Mouse (Mus musculus) CD4-positive, CD25-positive, alpha-beta regulatory T cell, adult 2 months (primary cell): ENCODE results near the gene Naa15.
A peak's percentile ranks its signal among the peaks of the same experiment; 100 is the strongest.
"Not testable (repeated sequence)": the region's sequence is repeated elsewhere in the genome, so short reads cannot be mapped to it uniquely, and the experiment has no call there.

Experiments
- DNase-seq: peaks from one replicate; pipeline ENCODE4 v3.0.0-alpha.2; 2012; ENCODE audit warnings: low read depth, low spot score

Naa15 gene

DNA sequence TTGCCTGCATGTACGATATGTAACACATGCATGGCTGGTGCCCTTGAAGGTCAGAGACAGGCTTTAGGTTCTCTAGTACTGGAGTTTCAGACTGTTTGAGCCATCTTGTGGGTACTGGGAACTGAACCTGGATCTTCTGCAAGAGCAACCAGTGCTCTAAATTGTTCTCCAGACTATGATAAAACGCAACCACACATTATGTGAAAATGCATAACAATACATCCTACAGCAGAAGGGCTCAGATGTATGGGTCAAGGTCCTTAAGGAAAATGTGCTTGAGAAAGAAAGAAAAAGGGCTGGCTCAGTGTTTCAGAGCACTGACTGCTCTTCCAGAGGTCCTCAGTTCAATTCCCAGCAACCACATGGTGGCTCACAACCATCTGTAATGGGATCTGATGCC is 21.3 kb upstream of the Naa15 start:
- no peak for DNase-seq

DNA sequence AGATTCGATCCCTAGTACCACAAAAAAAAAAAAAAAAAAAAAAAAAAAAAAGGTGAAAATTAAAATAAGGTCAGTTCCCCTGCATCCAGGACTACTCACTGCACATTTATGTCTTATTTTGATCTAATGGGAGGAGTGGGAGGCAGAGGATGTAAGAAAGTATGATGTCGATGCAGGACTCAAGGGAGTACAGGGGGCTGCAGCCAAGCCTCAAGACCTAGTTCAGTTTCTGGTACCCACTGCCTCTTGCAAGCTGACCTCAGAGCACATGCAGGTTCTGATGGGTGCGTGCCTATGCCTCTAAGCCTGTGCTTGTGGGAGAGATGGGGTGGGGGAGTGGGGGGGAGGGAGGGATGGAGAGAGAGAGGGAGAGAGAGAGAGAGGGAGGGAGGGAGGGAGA is 20.1 kb upstream of the Naa15 start:
- DNase-seq: no peak

DNA sequence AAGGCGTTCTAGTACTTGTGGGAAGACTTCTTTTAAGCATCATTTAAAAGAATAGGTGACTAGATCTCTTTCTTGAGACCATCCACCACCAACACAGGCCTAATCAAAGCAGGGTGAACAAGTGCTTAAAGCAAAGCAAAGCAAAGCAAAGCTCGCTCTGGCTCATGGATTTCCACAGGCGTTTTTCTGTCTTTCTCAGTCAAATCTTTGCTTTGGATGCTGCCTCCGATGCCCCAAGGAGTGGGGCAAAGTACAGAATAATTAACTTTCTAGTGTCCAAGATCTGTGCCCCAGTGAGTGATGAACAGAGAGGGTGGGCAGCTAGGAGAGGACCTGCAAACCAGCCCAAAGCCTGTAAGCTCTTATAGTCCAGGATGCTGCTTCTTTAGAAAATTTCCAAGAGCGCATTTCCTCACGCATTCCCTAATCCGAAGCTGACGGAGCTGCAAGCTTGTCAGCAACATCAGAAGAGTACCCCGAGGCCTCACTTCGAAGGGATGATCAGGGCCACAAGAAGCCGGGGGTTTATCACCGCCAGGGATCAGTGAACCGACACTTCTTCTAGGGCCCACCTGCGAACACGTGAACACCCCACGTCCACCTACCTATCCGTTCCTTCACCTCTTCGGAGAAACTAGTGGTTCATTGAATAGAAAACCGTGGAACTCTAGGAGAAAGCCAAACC is 19.3 kb upstream of the Naa15 start:
- DNase-seq: no peak

DNA sequence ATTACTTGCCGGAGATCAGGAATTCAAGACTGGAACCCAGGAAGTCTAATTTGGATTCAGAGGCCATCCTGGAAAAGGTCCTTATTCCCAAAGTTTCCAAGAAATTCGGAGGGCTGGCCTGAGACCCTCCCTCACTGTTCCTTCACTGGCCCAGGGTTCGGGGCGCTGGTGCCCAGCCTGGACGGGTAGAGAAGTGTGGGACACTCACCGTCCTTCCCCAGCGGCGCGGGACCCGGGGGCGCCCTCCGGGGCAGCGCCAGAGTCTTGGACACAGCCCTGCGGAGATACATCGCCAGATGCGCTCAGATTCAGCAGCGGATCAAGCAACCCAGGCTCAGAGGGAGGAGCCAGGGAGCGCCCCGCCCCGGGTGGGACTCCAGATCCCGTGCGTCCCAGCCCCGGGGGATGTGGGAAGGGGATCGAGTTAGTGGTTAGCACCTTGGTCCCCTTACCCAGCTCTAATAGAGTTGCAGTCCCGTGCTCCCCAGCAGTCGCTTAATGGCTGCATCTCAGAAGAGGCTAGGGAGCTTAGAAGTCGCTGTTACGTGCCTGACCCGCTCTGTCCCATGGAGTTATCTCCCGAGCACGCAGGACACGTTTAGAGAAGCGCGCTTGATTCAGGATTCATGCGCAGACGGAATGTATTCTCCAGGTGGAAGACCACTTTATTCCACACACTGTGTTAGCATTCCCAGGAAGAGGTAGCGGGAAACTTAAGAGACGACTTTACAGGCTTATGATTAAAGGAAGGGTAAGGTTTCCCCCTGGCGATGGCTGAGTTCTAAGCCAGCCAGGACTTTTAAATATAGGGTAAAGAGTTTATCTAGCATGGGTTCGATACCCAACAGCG is 18.5 kb upstream of the Naa15 start, which contains the start of gene Mgarp:
Mgarp (minus strand) TSS at position 520 of the 850 bp plus-strand sequence.
- peak; percentile 77 for DNase-seq

DNA sequence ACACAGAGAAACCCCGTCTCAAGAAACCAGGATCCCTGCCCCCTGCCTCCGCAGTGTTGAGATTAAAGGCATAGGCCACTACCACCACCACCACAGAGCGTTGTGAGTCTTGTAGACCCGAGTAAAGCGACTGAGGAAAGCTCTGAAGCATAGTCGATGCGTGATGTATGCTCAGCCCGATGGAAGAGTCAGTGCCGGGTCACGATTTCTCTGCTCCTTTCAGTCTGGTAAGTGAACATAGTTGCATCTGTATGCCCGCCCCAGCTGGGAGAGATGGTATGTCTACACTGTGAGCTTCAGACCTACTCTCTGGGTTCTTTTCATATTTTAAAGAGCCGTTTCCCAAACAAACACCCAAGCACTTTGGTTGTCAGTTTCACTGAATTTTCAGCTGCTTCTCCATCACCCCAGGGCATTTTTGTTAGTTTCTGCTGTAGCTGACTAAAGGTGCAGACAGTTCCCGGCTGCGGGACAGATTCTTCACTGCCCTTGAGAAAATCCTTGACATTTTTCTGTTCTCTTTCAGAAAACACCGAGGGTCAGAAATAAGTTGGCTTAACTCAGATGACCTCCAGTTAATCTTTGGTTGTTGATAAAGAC is 17.1 kb upstream of the Naa15 start:
- no peak for DNase-seq

DNA sequence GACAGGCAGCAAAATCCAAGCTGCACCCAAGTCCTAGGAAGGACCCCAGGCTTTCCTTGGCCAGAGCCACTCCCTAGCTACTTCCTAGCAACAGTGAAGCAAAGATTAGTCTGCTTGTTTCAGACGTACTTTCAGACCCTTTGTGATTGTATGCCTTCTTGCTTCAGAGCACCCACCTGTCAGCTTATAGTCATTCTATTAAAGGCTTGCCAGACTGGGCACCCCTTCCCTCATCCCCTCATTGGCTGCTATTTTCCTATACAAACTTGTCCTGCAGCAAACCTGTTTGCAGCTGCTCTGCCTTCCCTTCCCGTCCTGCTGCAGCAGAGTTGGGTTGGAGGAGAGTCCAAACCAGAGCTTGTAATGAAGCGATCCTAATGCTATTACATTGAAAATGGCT is 16.3 kb upstream of the Naa15 start:
- no peak for DNase-seq

DNA sequence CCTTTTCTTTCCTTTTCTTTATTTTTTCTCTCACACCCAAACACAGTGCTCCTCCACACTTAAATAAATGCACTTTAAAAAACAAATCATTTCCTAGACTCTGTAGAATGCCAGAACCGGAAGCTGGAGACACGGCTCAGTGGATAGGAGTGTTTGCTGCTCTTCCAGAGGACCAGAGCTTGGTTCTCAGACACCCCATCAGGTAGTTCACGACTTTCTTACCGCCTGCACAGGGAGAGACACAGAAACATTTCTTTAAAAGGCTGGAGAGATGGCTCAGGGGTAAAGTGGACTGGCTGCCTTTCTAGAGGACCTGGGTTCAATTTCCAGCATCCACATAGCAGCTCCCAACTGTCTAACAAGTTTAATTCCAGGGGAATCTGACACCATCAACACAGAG is 15.4 kb upstream of the Naa15 start:
- DNase-seq: no peak

DNA sequence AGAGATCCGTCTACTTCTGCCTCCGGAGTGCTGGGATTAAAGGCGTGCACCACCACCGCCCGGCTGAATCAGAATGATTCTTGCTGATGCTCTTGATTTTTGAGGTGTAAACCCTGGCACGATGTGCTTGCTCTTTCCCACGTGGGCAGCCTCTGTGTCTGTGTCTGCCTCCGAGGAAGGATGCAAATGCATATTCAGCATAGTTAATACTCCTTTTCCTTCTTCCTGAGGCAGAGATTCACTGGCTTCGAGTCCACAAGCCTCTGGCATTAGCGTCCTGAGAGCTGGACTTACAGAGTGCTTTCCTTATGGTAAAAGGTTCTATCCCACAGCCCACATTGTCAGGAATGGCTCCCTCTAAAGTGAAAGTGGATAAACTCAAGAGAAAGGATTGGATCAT is 14.3 kb upstream of the Naa15 start:
- no peak for DNase-seq

DNA sequence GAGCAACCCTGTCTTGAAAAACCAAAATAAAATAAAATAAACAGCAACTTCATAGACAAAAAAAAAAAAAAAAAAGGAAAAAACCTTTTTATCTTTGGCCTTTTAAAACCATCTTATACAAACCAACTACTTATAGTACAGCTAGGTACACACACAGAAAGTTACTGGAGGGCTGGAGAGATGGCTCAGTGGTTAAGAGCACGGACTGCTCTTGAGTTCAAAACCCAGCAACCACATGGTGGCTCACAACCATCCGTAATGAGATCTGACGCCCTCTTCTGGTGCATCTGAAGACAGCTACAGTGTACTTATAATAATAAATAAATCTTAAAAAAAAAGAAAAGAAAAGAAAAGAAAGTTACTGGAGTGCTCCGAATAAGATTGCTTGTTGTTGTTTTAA is 12.9 kb upstream of the Naa15 start:
- not testable (repeated sequence) for DNase-seq

DNA sequence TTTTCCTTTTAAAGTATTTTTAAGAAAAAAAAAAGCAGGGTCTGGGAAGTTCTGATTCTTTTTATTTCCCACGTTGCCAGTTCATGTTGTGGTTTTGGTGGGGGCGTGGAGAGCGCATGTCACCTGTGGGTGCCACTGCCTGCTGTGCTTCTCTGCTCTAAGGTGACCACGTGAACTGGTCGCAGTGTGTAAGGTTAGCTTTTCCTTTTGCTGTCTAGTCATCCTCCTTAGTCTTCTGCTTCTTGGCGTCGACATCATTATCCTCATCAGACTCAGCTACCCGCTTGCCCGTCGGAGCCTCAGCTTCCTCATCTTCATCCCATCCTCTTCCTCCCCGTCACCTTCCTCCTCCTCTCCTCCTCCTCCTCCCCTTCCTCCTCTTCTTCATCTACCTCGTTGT is 12.3 kb upstream of the Naa15 start:
- DNase-seq: no peak

DNA sequence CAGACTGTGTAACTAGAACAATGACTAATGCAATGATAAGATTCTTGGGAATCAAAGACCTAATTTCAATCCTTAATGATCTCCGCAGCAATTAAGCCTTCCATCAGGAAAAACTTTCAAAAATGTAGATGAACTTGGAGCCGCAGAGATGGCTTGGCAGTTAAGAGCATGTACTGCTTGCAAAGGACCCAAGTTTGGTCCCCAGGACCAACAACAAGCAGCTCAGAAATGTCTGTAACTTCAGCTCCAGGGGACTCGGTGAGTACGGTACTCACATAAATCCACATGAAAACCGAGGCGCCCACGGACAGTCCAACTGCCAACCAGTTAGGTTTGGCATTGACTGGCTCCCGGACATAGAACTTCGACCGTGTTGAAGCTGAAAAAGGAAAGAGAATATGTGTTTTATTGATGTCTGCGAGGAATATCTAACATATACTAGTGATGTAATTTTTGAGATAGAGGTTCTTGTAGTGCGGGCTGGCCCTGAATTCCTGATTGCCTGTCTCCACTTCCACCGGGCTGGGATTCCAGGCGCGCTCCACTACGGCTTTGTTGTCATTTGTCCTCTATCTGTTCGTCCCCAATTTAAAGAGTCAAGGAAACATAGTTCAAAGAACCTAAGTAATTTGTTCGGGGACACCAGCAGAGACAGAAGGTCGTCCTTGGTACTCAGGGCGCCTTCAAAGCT is 6.9 kb upstream of the Naa15 start:
- DNase-seq: no peak

DNA sequence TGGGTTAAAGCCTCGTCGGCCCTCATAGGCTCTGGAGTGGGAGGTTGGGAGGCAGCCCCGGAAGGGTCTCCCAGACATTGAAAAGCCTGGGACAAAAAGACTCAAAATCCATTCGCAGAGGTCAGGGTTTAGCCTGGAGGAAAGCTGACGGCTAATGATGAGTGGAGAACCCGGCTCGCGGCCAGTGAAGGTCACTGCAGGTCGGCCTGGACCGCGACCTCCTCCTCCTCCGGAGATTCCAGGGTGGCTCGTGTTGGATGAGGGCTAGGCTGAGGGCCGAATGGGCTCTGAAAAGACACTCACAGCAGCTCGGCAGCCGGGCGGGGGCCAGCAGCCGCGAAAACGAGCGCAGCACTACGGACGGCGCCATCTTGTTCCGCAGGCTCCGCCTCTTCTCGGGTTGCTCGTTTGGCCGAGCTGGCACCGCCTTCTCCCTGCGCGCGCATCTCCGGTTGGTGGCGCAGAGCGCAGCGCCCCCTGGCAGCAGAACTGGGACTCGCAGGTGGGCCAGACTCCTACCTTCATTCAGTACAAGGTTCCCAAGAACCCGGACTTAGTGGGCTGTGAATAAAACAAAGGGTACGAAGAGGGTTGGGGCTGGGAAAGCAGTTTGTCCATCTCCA is 6.3 kb upstream of the Naa15 start, which contains the start of gene Ndufc1:
Ndufc1 (minus strand) TSS at position 428 of the 623 bp plus-strand sequence.
- peak; percentile 99 for DNase-seq

DNA sequence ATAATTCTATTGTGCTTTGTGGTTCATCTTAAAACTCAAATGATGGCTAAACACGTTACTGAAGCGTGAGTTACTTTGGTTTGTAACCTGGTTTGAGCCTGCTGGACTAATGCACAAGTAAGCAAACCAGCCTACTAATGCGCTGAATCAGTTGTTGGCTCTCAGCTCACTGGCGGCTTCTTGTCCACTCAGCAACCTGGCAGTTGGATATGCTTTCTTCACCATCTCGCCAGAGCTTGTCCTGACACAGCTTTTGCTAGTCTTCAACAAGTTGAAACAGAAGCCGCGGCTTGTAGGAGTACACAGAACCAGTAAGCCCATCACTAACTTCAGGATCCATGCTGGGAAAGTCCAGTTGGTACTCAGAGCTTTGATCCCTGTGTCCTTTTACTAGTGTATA is 2.5 kb upstream of the Naa15 start:
- DNase-seq: no peak

DNA sequence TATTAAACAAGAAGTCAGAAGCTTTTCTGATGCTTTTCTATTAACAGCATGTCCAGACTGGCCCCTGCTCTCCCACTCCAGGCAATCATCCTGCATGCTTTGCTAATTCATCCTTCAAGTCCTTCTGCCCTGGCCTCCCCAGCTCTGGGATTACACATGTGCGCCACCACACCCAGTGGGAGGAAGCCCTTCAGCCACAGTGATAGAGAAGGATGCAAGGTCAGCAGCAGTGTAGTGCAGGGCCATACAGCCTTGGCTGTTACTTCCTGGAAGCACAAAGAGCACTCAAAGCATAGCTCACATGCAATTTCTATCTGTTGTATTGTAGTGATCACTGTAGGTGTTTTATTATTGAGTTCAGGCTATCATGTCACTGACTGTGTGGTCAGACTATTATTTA is 1.7 kb upstream of the Naa15 start:
- DNase-seq: no peak

DNA sequence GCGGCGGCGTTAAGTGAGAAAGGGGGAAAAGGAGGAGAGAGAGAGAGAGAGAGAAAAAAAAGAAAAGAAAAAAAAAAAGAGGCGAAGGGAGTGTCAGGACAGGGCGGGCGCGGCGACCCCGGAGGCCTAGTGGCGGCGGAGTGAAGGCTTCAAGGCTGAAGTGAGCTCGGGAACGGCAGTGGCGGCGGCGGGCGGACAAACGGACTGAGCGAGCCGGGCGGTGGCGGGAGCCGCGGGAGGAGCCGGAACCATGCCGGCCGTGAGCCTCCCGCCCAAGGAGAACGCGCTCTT is 1.1 kb downstream of the Naa15 start:
- DNase-seq: no peak

DNA sequence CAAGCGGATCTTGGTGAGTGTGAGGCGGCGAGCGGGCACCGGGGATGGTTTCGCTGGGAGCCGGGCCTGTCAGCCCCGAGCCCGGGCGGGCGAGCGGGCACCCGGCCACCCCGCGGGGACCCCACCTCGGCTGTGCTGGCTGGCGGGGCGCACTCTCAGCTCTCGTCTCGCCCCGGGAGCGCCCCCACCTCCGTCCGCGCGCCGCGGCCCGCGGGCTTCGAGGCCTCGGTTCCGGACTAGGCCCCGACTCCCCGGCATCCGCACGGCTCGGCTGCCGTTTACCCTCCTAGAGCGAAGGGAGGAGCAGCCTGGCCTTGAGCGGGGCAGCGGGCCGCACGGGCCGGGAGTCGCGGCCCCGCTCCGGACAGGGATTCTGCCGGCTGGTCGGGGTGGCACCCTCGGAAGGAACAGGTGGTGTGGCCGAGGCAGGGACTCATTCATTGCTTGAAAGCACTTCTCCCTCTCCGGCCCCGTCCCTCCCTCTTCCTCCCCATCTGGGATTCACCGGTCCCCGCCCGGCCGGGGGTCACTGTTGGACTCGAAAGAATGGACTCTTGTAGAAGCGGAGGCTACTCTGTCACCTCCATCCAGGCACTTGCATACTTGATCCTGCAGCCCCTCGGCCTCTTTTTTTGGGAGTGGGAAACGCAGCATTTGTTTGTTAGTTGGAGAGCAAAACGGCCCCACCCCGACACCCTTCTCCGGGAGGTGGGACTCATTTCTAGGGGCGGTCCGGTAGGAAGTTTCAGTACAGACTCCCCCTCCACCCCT is 1.6 kb downstream of the Naa15 start:
- DNase-seq: peak; percentile 73

DNA sequence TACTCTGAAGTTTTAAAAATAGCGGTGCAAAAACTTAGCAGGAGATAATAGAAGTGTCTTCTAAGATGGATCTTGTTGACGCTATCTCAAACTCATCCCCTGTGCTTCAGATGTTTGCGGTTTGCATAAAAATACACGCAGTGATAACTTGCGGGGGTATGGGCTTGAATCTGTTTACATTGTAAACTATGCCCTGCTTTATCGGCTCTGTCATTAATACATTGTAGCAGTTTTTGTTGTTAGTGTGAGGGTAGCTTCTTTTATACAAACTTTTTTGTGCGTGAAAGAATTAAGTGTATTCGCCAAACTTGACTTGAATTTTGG is 2.1 kb downstream of the Naa15 start:
- no peak for DNase-seq

DNA sequence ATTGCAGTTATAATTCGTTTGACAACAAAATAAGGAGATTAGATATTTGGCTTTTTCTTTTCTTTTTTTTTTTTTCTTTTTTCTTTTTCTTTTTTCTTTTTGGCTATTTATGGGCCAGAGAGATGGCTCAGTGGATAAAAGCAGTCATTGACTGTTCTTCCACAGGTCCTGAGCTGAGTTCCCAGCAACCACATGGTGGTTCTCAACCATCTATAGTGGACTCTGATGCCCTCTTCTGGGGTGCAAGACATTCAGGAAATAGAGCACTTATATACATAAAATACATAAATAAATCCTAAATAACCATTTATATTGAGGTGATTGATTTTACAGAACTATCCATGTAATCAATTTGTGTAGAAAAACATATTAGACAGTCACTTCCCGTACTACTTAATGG is 2.5 kb downstream of the Naa15 start:
- no peak for DNase-seq

DNA sequence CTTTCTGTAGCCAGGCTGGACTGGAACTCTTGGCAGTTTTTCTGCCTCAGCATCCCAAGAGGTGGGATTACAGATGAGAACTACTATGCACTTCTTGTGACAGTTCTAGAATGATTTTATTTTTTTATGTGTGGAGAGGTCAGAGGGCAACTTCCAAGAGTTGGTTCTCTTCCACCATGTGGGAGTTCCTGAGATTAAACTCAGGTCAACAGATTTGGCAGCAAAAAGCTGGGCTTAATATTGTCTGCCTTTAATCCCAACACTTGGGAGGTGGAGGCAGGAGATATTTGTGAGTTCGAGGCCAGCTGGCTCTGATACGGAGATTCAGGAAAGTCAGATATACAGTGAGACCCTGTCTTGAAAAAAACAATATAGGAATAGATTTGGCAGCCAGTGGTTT is 3.0 kb downstream of the Naa15 start:
- DNase-seq: no peak

DNA sequence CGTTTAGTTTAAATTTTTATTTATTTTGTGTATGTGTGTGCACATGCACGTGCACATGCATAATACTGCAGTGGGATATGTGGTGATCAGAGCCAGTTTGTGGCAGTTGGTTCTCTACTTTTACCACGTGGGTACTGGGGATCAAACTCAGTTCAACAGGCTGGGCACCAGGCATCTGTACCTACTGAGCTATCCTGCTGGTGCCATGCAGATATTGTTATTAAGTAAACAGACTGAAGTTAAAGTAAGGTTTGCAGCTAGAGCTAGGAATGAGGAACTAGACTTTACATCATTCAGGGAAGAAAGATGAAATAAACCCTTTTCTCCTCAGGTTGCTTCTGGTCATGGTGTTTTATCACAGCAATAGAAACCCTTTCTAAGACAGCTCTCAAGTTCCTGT is 7.0 kb downstream of the Naa15 start:
- no peak for DNase-seq

DNA sequence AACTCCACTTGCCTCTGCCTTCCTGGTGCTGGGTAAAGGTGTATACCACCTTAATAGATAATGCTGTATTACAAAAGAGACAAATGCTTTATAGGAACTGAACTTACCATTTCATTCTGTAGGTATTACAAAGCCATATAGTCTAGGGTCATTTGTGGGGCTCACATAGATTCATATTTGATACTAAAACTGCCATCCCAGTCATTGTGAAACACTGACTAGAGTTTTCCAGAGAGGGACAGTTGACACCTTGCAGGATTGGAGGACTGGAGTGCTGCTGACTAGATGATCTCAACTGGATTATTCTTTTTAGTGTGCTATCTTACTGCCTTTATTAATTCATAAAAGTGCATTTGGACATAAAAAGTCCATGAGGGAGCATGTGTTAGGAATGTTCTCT is 10.4 kb downstream of the Naa15 start:
- DNase-seq: no peak
